25 mouse cellular contexts compared by ENCODE assay signal in genomic region chr13:98115051-98115450, GRCm38 (mm10).
DNase-seq lines count a peak whose midpoint lies in the region; ATAC-seq and TF ChIP-seq lines count a peak whose summit lies in the region.
"Had no signal": no experiment of that assay in that cellular context is flagged by ENCODE, and none has a peak within 500 bp of the region (broad histone marks: within the 10 kb centered on the region; RNA-seq: fewer than 3 reads in every experiment).

No protein-coding gene starts in this region.

- no peaks in the 10 kb centered on the region for H3K27me3 ChIP-seq in intestine, embryonic 16.5 days (replicated peaks; ENCODE audit: control insufficient read depth, insufficient read depth, low read length)
- H3K27me3 ChIP-seq in intestine, embryonic 15.5 days (replicated peaks), result no peaks in the 10 kb centered on the region
- H3K27me3 ChIP-seq in midbrain, embryonic 11.5 days (ENCODE audit: control insufficient read depth, insufficient read depth, low read length), result no peaks in the 10 kb centered on the region
- no peaks in the 10 kb centered on the region for H3K27me3 ChIP-seq in midbrain, embryonic 10.5 days (ENCODE audit: low read depth, poor library complexity, severe bottlenecking)
- no peaks in the 10 kb centered on the region for H3K27me3 ChIP-seq in stomach, postnatal 0 days (ENCODE audit: control insufficient read depth, insufficient read depth, low read length)
- H3K27me3 ChIP-seq: heart, embryonic 12.5 days; heart, embryonic 15.5 days; hindbrain, embryonic 13.5 days had no signal

- no peak overlapping the region for H3K27ac ChIP-seq in intestine, embryonic 16.5 days (ENCODE audit: low read length)
- H3K27ac ChIP-seq in intestine, embryonic 15.5 days, result no peak overlapping the region
- H3K27ac ChIP-seq in midbrain, embryonic 11.5 days (ENCODE audit: low read depth, low read length), result no peak overlapping the region
- no peak overlapping the region for H3K27ac ChIP-seq in midbrain, embryonic 10.5 days (replicated peaks)
- peak overlapping the region; percentile 69; the same call in 1 of the 2 replicates for H3K27ac ChIP-seq in stomach, postnatal 0 days (replicated peaks)
- H3K27ac ChIP-seq: forebrain, embryonic 13.5 days; heart, embryonic 15.5 days; hindbrain, embryonic 13.5 days had no signal

- no peaks in the 10 kb centered on the region for H3K9me3 ChIP-seq in intestine, embryonic 16.5 days (ENCODE audit: control insufficient read depth, low read length)
- H3K9me3 ChIP-seq in intestine, embryonic 15.5 days, result no peaks in the 10 kb centered on the region
- H3K9me3 ChIP-seq in midbrain, embryonic 11.5 days (ENCODE audit: control insufficient read depth, low read length), result no peaks in the 10 kb centered on the region
- no peaks in the 10 kb centered on the region for H3K9me3 ChIP-seq in midbrain, embryonic 10.5 days (replicated peaks)
- no peaks in the 10 kb centered on the region for H3K9me3 ChIP-seq in stomach, postnatal 0 days (ENCODE audit: control insufficient read depth, low read length)
- H3K9me3 ChIP-seq: forebrain, embryonic 10.5 days; forebrain, embryonic 13.5 days; heart, embryonic 12.5 days; heart, embryonic 15.5 days; hindbrain, embryonic 10.5 days; hindbrain, embryonic 13.5 days had no signal

- H3K4me2 ChIP-seq in intestine, embryonic 16.5 days (ENCODE audit: low read depth, low read length), result no peak overlapping the region
- H3K4me2 ChIP-seq in intestine, embryonic 15.5 days (replicated peaks), result no peak overlapping the region
- no peak overlapping the region for H3K4me2 ChIP-seq in midbrain, embryonic 11.5 days
- no peak overlapping the region for H3K4me2 ChIP-seq in stomach, postnatal 0 days (replicated peaks; ENCODE audit: low read depth)
- H3K4me2 ChIP-seq: forebrain, embryonic 13.5 days; heart, embryonic 12.5 days; heart, embryonic 15.5 days; hindbrain, embryonic 13.5 days had no signal

- DNase-seq in midbrain, embryonic 11.5 days (ENCODE audit: low spot score, missing footprints), result peak; percentile 61
- DNase-seq in midbrain, embryonic 10.5 days (ENCODE audit: low spot score), result no peak
- DNase-seq in stomach, postnatal 0 days (ENCODE audit: low spot score), result no peak
- DNase-seq in gastrocnemius, postnatal 25 days, result no peak
- DNase-seq: adrenal gland, adult 2 months; adrenal gland, postnatal 14 days; cerebellum, adult 11 months; cerebellum, adult 2 months; cerebellum, adult 9-11 months; cerebellum, postnatal 25 days; gastrocnemius, postnatal 10 days; heart, adult 18-20 months; heart, postnatal 10 days; heart, postnatal 36 days had no signal

- ATAC-seq in intestine, embryonic 16.5 days, result no peak
- no peak for ATAC-seq in intestine, embryonic 15.5 days
- no peak for ATAC-seq in midbrain, embryonic 11.5 days (ENCODE audit: low FRiP score)
- ATAC-seq in stomach, postnatal 0 days (ENCODE audit: low FRiP score, low TSS enrichment), result no peak
- ATAC-seq: CD4-positive, CD25-positive, alpha-beta regulatory T cell, adult 4 months; forebrain, embryonic 13.5 days; forebrain, embryonic 16.5 days; hindbrain, embryonic 16.5 days had no signal

- H3K36me3 ChIP-seq in intestine, embryonic 16.5 days (ENCODE audit: control insufficient read depth, insufficient read depth, low read length), result no peaks in the 10 kb centered on the region
- H3K36me3 ChIP-seq in intestine, embryonic 15.5 days, result no peaks in the 10 kb centered on the region
- no peaks in the 10 kb centered on the region for H3K36me3 ChIP-seq in midbrain, embryonic 11.5 days (ENCODE audit: control insufficient read depth, insufficient read depth, low read length)
- H3K36me3 ChIP-seq in midbrain, embryonic 10.5 days, result no peaks in the 10 kb centered on the region
- no peaks in the 10 kb centered on the region for H3K36me3 ChIP-seq in stomach, postnatal 0 days (ENCODE audit: control insufficient read depth, insufficient read depth, low read length)
- H3K36me3 ChIP-seq: forebrain, embryonic 10.5 days; heart, embryonic 12.5 days; heart, embryonic 15.5 days; hindbrain, embryonic 10.5 days; hindbrain, embryonic 13.5 days had no signal

- H3K4me1 ChIP-seq in intestine, embryonic 16.5 days (ENCODE audit: control insufficient read depth, insufficient read depth, low read length), result peaks cover 8% of the 10 kb centered on the region; the same call in 1 of the 2 replicates
- peaks cover 6% of the 10 kb centered on the region; the same call in 1 of the 2 replicates for H3K4me1 ChIP-seq in intestine, embryonic 15.5 days (replicated peaks)
- H3K4me1 ChIP-seq in midbrain, embryonic 11.5 days (ENCODE audit: control insufficient read depth, insufficient read depth, low read length), result no peaks in the 10 kb centered on the region; the same call in 1 of the 2 replicates
- peaks cover 11% of the 10 kb centered on the region for H3K4me1 ChIP-seq in midbrain, embryonic 10.5 days
- no peaks in the 10 kb centered on the region; the same call in none of the 2 replicates for H3K4me1 ChIP-seq in stomach, postnatal 0 days (replicated peaks; ENCODE audit: control insufficient read depth, insufficient read depth)
- H3K4me1 ChIP-seq: heart, embryonic 15.5 days; hindbrain, embryonic 13.5 days had no signal

- peak overlapping the region; percentile 20; the same call in 1 of the 2 replicates for H3K9ac ChIP-seq in intestine, embryonic 16.5 days (ENCODE audit: low read depth, low read length)
- no peak overlapping the region for H3K9ac ChIP-seq in intestine, embryonic 15.5 days
- no peak overlapping the region for H3K9ac ChIP-seq in midbrain, embryonic 11.5 days (ENCODE audit: low read length)
- H3K9ac ChIP-seq in stomach, postnatal 0 days (ENCODE audit: low read length), result no peak overlapping the region
- H3K9ac ChIP-seq: forebrain, embryonic 13.5 days; heart, embryonic 12.5 days; heart, embryonic 15.5 days; hindbrain, embryonic 13.5 days had no signal

- no peak for TF ChIP-seq CTCF in stomach, postnatal 0 days (IDR thresholded peaks at IDR 0.05; ENCODE audit: low read depth)

- no peak for TF ChIP-seq EP300 in stomach, postnatal 0 days (optimal IDR thresholded peaks at IDR 0.05)

- WGBS in intestine, embryonic 16.5 days, result 68% methylated on average over 4 of the region's 4 CpGs
- WGBS in intestine, embryonic 15.5 days, result 60% methylated on average over 4 of the region's 4 CpGs
- WGBS in midbrain, embryonic 11.5 days, result 90% methylated on average over 4 of the region's 4 CpGs
- 86% methylated on average over 4 of the region's 4 CpGs for WGBS in midbrain, embryonic 10.5 days
- WGBS in stomach, postnatal 0 days, result 64% methylated on average over 4 of the region's 4 CpGs

- H3K4me3 ChIP-seq in intestine, embryonic 16.5 days (ENCODE audit: low read length), result no peak overlapping the region
- H3K4me3 ChIP-seq in intestine, embryonic 15.5 days (replicated peaks), result no peak overlapping the region
- no peak overlapping the region for H3K4me3 ChIP-seq in midbrain, embryonic 11.5 days (ENCODE audit: low read depth, low read length)
- H3K4me3 ChIP-seq in midbrain, embryonic 10.5 days, result no peak overlapping the region
- no peak overlapping the region for H3K4me3 ChIP-seq in stomach, postnatal 0 days (ENCODE audit: low read depth, low read length)
- H3K4me3 ChIP-seq: forebrain, embryonic 10.5 days; forebrain, embryonic 13.5 days; heart, embryonic 12.5 days; heart, embryonic 15.5 days; hindbrain, embryonic 10.5 days; hindbrain, embryonic 13.5 days had no signal
